Mouse (Mus musculus) intestine, embryonic 14.5 days (tissue): ENCODE measurements around the gene 1700013F07Rik. TPM values are rescaled to one million over a fixed set of nuclear protein-coding genes. Genes with fewer than 3 reads are reported as not detected.
"Not testable (repeated sequence)": the region's sequence is repeated elsewhere in the genome, so short reads cannot be mapped to it uniquely, and the experiment has no call there.

Experiments
- ATAC-seq: fragments of 200-750 bp; cut with Nextera tagmentation; replicated peaks from 2 replicates; pipeline ENCODE4 v1.8.0; 2017; ENCODE audit warnings: low read depth, moderate number of reproducible peaks, moderate TSS enrichment, moderate library complexity; ENCODE audit not compliant: low FRiP score, low TSS enrichment
- DNase-seq: peaks from one replicate; pipeline ENCODE4 v3.0.0-alpha.2; 2018; ENCODE audit warnings: low spot score
- H3K27ac ChIP-seq: fragments of 300-500 bp; sonication (generic); 2 replicates; pipeline ENCODE4 v1.5.1; 2014; ENCODE audit warnings: low read depth, mild to moderate bottlenecking, control low read depth
- H3K27me3 ChIP-seq: fragments of 300-500 bp; sonication (generic); replicated peaks from 2 replicates; pipeline ENCODE4 v1.6.1; 2014; ENCODE audit warnings: low read length, control low read depth; ENCODE audit not compliant: control insufficient read depth, insufficient read depth
- H3K36me3 ChIP-seq: fragments of 300-500 bp; sonication (generic); 2 replicates; pipeline ENCODE4 v1.6.1; 2014; ENCODE audit warnings: low read length, control low read depth; ENCODE audit not compliant: control insufficient read depth, insufficient read depth
- H3K4me1 ChIP-seq: fragments of 300-500 bp; sonication (generic); replicated peaks from 2 replicates; pipeline ENCODE4 v1.6.1; 2014; ENCODE audit warnings: low read length, control low read depth, mixed read lengths; ENCODE audit not compliant: control insufficient read depth, insufficient read depth
- H3K4me2 ChIP-seq: fragments of 300-500 bp; sonication (generic); 2 replicates; pipeline ENCODE4 v1.6.1; 2014; ENCODE audit warnings: low read length
- H3K4me3 ChIP-seq: fragments of 300-500 bp; sonication (generic); 2 replicates; pipeline ENCODE4 v1.5.1; 2014; ENCODE audit warnings: low read depth, low read length, control low read depth, mixed read lengths
- H3K9ac ChIP-seq: fragments of 300-500 bp; sonication (generic); 2 replicates; pipeline ENCODE4 v1.6.1; 2014; ENCODE audit warnings: mild to moderate bottlenecking, low read length
- H3K9me3 ChIP-seq: fragments of 300-500 bp; sonication (generic); 2 replicates; pipeline ENCODE4 v1.6.1; 2016; ENCODE audit warnings: low read length, control low read depth; ENCODE audit not compliant: control insufficient read depth
- WGBS: fragments of 180-500 bp; shearing (Covaris S2); extraction: QIAGEN DNeasy Blood & Tissue Kit; methylation state at CpG from one replicate; pipeline ENCODE4 v1.1.7; 2014; 5-methylcytosine and 5-hydroxymethylcytosine counted together
- polyA plus RNA-seq: library from polyadenylated mRNA; unstranded; fragments of >200 nt; fragmentation: Nextera tagmentation; extraction: Ambion mirVana; gene quantifications from 2 replicates; pipeline ENCODE4 v1.2.1, GENCODE M21; 2014

1700013F07Rik gene
- polyA plus RNA-seq, result not detected in 2 replicates

- WGBS, result 90% methylated on average over 6 of the region's 6 CpGs
- Histone ChIP-seq H3K4me1 (peaks cover 7% of the 10 kb centered on the region; the same call in 1 of the 2 replicates), H3K9me3 (no peaks in the 10 kb centered on the region), H3K27me3 (peaks cover 19% of the 10 kb centered on the region), H3K4me2 (no peak within 1 kb of the TSS), H3K9ac (no peak within 1 kb of the TSS), H3K27ac (no peak within 1 kb of the TSS), H3K36me3 (no peaks in the 10 kb centered on the region), H3K4me3 (no peak within 1 kb of the TSS)
- DNase-seq, result no peak
- no peak for ATAC-seq
Measured at GRCm38 (mm10) chr3:108533951-108534350, at the start of gene 1700013F07Rik. 1700013F07Rik (plus strand) TSS chr3:108534150.

- no peak for DNase-seq
- no peak overlapping the region for H3K4me2 ChIP-seq
- H3K9ac ChIP-seq, result no peak overlapping the region
- ATAC-seq, result no peak; the same call in 1 of the 2 replicates
- H3K27ac ChIP-seq, result no peak overlapping the region
- H3K36me3 ChIP-seq, result no peaks in the 10 kb centered on the region
- H3K4me1 ChIP-seq, result no peaks in the 10 kb centered on the region
- H3K27me3 ChIP-seq, result no peaks in the 10 kb centered on the region
- no peak overlapping the region for H3K4me3 ChIP-seq
- H3K9me3 ChIP-seq, result 0 out of 2 replicates have a peak, but pooled peaks cover 2% of the 10 kb centered on the region
- WGBS, result 75% methylated on average over 4 of the region's 4 CpGs
Measured at GRCm38 (mm10) chr3:108484749-108485148, 49.2 kb upstream of the 1700013F07Rik start.

- Histone ChIP-seq H3K4me3 (no peak overlapping the region), H3K4me2 (no peak overlapping the region), H3K27me3 (no peaks in the 10 kb centered on the region), H3K27ac (no peak overlapping the region), H3K9me3 (no peaks in the 10 kb centered on the region), H3K4me1 (no peaks in the 10 kb centered on the region), H3K9ac (no peak overlapping the region), H3K36me3 (no peaks in the 10 kb centered on the region)
- WGBS, result 35% methylated on average over 3 of the region's 3 CpGs
- ATAC-seq, result no peak
- DNase-seq, result no peak
Measured at GRCm38 (mm10) chr3:108489968-108490367, 44.0 kb upstream of the 1700013F07Rik start.

- H3K9ac ChIP-seq, result no peak overlapping the region
- H3K27me3 ChIP-seq, result no peaks in the 10 kb centered on the region
- H3K27ac ChIP-seq, result no peak overlapping the region
- DNase-seq (no peak), ATAC-seq (no peak)
- no peaks in the 10 kb centered on the region for H3K9me3 ChIP-seq
- H3K4me2 ChIP-seq, result no peak overlapping the region
- H3K4me3 ChIP-seq, result no peak overlapping the region
- H3K4me1 ChIP-seq, result no peaks in the 10 kb centered on the region
- WGBS, result 80% methylated on average over 9 of the region's 9 CpGs
- H3K36me3 ChIP-seq, result no peaks in the 10 kb centered on the region
Measured at GRCm38 (mm10) chr3:108494861-108495474, 39.0 kb upstream of the 1700013F07Rik start.

GRCm38 (mm10) chr3:108495486-108495885 lies 38.5 kb upstream of the 1700013F07Rik start:
- H3K4me2 ChIP-seq, result no peak overlapping the region
- DNase-seq, result no peak
- H3K27ac ChIP-seq, result no peak overlapping the region
- no peaks in the 10 kb centered on the region for H3K27me3 ChIP-seq
- H3K9me3 ChIP-seq, result no peaks in the 10 kb centered on the region
- no peak overlapping the region for H3K4me3 ChIP-seq
- H3K9ac ChIP-seq, result no peak overlapping the region
- 57% methylated on average over 4 of the region's 4 CpGs for WGBS
- H3K36me3 ChIP-seq, result no peaks in the 10 kb centered on the region
- no peaks in the 10 kb centered on the region for H3K4me1 ChIP-seq
- no peak for ATAC-seq

- H3K27me3 ChIP-seq, result no peaks in the 10 kb centered on the region
- H3K9ac ChIP-seq, result no peak overlapping the region
- H3K4me3 ChIP-seq, result no peak overlapping the region
- no peaks in the 10 kb centered on the region for H3K4me1 ChIP-seq
- no peak for DNase-seq
- no peak for ATAC-seq
- H3K36me3 ChIP-seq, result no peaks in the 10 kb centered on the region
- H3K27ac ChIP-seq, result no peak overlapping the region
- 27% methylated on average over 9 of the region's 9 CpGs for WGBS
- no peak overlapping the region for H3K4me2 ChIP-seq
- no peaks in the 10 kb centered on the region for H3K9me3 ChIP-seq
Measured at GRCm38 (mm10) chr3:108497602-108498001, 36.3 kb upstream of the 1700013F07Rik start.

GRCm38 (mm10) chr3:108499826-108500225 lies 34.1 kb upstream of the 1700013F07Rik start:
- Histone ChIP-seq H3K27me3 (no peaks in the 10 kb centered on the region), H3K9ac (no peak overlapping the region), H3K4me1 (no peaks in the 10 kb centered on the region), H3K4me3 (no peak overlapping the region), H3K27ac (no peak overlapping the region), H3K36me3 (no peaks in the 10 kb centered on the region), H3K4me2 (no peak overlapping the region), H3K9me3 (no peaks in the 10 kb centered on the region)
- ATAC-seq, result no peak
- 63% methylated on average over 8 of the region's 8 CpGs for WGBS
- DNase-seq, result no peak

- not testable (repeated sequence) for DNase-seq, H3K27me3 ChIP-seq, H3K4me1 ChIP-seq, H3K4me3 ChIP-seq, H3K9me3 ChIP-seq, H3K36me3 ChIP-seq, H3K4me2 ChIP-seq, ATAC-seq, H3K9ac ChIP-seq, H3K27ac ChIP-seq
- WGBS, result 71% methylated on average over 3 of the region's 3 CpGs
Measured at GRCm38 (mm10) chr3:108501411-108501810, 32.5 kb upstream of the 1700013F07Rik start.

- no peaks in the 10 kb centered on the region for H3K36me3 ChIP-seq
- H3K9ac ChIP-seq, result no peak overlapping the region
- 69% methylated on average over 4 of the region's 4 CpGs for whole genome bisulfite sequencing
- ATAC-seq (no peak), DNase-seq (no peak)
- no peaks in the 10 kb centered on the region for H3K27me3 ChIP-seq
- H3K27ac ChIP-seq, result no peak overlapping the region
- no peaks in the 10 kb centered on the region for H3K9me3 ChIP-seq
- H3K4me1 ChIP-seq, result no peaks in the 10 kb centered on the region
- H3K4me3 ChIP-seq, result no peak overlapping the region
- no peak overlapping the region for H3K4me2 ChIP-seq
Measured at GRCm38 (mm10) chr3:108503908-108504307, 30.0 kb upstream of the 1700013F07Rik start.
